Mouse (Mus musculus) ovary, postnatal 10 days (tissue): Measurements from ENCODE around the gene Vmn1r54.
"Not testable (repeated sequence)": the region's sequence is repeated elsewhere in the genome, so short reads cannot be mapped to it uniquely, and the experiment has no call there.

ENCODE experiments used
- DNase-seq: peaks from one replicate; pipeline ENCODE4 v3.0.0; 2022; ENCODE audit warnings: low spot score

Vmn1r54 gene

DNA sequence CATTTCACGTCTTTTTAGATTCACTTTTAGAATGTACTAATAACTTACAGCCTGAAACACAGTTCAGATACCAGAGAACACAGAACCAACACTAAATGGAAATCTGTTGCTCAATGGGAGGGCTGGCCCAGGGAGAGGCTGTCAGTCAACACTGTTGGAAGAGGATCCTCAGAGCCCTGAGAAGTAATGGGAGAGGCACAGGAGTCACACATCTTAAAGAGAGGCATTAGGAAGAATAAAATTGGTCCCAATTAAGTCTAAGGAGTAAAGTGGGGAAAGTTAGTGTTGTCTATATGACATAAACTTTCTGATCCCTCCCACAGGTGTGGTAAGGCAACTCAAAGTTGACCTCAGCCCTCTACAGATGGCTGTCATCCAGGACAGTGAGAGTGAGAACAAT is at the start of gene Vmn1r54:
Gene Vmn1r54 (plus strand): TSS at position 301 of the 400 bp plus-strand sequence.
- no peak for DNase-seq

DNA sequence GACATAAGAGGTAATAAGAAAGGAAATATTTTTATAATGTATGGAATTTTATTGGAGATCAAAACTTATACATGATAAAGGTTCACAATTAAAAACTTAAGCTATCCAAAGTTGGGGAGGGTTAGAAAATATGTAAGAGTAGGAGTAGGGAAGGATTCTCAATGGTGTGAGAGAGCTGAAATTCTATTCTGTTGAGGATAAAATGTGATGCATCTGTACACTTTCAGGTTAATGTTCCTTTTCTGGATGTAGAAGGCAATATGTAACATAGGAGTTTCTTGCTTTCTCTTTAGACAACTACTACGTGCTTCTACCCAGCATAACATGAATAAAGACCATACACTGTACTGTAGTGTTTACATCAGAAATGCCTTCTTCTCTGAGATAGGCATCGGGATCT is 43.6 kb upstream of the Vmn1r54 start, which contains the start of gene V1ra8:
Gene V1ra8 (plus strand): TSS at position 301 of the 400 bp plus-strand sequence.
- DNase-seq, result not testable (repeated sequence)

DNA sequence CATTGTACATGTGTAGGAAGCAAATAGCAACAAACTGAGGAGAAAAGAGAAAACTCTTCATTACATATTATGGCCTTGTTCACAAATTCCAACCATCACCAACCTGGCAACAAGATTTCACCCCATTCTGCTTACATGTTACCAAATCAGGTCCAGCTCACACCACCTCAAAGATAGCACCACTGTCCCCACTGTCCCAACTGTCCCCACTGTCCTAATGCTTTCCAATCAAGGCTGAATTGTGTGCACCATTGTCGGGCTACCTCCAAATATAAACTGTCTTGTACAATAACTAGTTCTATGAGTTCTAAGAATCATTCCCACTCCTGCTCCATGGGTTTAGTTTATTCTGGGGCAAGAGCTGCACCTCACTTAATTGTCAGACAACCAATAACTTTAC is 21.8 kb upstream of the Vmn1r54 start, which contains the start of gene Vmn1r53:
Gene Vmn1r53 (minus strand): TSS at position 101 of the 400 bp plus-strand sequence.
- DNase-seq, result no peak

DNA sequence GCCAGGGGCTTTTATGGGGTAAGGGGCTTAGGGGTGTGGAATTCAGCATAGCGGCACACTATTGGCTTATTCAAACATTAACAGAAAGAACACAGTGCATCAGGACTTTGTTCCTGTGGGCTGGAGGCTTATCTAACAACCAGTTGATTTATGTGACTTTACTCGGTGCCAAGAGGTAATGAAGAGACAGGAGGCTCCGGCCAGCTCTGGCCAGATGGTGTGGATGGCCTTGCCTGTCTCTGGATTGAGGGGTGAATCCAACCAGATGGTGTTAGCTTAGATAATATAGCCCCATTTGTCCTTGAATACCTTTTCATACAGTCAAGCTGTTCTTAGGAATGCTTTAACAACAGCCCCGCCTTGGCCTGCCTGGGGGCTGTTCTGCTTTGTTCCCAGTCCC is 14.0 kb upstream of the Vmn1r54 start:
- DNase-seq, result not testable (repeated sequence)

DNA sequence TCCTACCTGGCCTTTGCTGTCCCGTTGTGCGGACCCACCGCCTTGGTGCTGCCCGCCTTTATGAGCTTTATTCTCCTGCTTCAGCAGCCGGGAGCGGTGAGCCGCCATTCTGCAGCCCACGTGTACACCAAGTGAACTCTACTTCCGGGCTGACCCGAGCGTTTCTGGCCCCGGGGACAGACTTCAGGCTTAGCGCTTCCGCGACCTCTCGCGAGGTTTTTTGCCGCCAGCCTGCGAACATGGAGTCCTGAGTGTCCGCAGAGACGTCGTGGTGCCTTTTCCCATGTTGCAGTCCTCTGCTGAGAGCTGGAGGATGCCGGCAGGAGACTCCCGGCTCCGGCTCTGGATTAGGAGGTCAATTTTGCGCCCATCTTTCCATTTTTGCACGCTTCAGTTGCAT is 13.4 kb upstream of the Vmn1r54 start:
- no peak for DNase-seq

DNA sequence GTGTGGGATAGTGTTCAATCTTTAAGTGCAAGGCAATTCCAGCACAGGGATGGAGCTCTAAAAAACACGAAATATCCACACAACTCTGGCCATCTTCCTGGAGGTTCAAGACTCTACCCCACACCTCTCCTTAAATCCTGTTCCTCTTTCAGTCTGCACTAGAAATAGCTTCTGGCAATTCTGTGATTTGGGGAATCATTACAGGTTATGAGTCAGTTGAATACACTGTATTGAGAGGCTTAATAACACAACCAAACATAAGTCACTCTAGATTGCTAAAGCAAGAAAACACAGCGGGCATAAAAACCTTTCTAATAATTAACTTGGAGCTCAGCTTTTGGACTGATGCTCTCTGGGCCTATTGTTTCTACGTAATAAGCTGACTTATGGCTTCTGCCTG is 2.1 kb upstream of the Vmn1r54 start:
- DNase-seq, result no peak

DNA sequence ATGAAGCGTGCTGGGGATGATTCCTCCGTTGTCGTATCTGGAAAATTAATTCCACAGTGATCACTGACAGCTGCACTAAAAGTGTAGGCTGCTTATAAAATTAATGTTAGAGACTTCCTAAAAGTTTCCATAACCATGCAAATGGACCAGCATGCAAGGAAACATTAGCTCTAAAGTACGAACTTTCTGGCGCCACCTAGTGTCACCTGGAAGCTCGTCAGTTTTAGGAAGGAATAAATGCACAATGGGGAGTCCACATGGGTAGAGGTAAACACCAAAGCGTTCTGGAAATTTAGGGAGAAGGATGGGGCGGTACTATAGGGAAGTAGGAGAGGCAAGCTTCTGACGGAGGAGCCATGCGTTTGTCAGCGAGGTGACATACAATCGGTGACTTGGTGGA is 42.2 kb downstream of the Vmn1r54 start:
- no peak for DNase-seq

DNA sequence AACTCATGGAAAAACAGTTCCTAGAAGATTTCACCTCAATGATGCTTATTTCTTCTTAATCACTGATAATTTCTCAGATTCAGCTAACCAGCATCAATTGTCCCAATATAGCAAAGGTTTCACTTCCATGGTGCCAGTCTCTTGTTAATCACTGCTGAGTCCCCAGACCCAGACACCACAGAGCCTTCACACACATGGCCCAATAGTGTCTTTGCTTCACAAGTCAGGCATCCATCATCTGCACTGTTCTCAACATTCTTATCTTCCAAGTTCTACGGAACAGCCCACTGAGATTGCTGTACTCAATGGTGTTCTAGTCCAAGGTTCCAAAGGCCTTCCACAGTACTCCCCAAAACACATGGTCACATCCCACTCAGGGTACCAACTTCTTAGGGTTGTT is 54.8 kb downstream of the Vmn1r54 start, which contains the start of gene BC048671:
Gene BC048671 (plus strand): TSS at position 301 of the 400 bp plus-strand sequence.
- DNase-seq, result no peak

DNA sequence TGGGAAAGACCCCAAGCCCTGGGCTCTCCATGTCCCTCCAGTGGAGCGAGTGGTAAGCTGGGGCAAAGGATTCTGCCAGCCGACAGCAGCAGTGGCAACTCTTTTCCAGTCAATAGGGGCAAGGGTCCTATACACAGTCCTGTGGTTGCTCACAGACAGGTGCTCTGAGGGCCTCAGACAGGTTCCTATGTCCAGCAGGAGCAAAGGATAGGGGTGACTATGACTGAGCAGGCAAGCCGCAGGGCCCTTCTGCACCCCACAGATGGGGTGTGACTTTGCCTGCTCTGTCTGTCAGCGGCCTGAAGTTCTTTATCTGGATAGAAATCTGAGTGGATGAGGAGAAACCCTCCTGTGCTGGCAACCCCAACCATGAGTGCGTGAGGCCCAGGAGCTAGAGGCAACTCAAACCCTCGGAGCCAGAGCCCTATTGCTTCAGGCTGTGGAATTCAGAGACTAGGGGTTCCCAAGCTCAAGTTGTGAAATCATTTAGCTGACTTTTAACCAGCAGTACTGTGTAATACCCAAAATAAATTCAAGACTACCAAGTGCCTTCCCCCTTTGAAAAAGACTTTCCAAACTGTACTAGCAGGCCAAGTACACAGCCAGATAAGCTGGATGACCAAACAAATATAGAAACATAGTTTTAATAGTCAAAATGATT is 60.3 kb downstream of the Vmn1r54 start:
- DNase-seq, result no peak

DNA sequence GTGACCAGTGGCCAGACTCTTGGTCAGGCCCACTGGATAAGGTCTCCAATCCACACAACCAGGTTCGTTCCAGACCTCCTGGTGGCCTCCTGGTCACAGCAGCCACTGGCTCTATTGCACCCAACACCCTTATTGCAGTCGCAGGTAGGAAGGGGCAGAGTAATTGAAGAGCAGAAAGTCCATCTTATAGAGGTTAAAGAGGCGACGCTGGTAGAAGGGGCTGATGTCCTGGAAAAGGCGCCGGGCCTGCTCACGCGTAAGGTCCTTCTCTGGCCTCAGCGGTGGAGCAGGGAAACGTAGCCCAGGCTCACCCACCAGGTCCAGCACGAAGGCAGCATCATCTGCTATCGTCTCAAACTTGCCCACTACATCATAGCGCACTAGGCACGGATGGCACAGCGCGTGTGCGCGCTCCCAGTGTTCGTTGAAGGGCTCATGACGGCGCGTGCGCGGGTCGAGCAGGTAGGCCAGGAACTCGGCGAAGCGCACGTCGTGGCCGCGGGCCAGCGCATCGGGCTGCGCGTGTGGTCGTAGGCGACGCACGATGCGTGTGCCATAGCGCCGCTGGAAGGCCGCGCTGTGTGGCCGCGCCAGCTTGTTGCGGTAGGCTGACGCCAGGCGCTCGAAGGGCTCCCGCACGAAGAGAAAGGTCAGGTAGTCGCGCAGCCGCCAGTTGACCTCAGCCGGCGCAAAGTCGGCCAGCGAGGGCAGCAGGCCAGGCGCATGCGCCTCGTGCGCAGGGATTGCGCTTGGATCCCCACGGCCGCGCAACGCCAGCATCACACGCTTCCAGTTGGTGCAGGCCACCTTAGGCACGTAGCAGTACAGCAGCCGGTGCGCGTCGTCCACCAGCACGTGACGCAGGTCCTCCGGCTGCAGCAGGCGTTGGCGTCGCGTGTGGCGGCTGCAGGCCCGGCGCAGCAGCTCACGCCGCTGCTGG is 63.0 kb downstream of the Vmn1r54 start:
- no peak for DNase-seq

DNA sequence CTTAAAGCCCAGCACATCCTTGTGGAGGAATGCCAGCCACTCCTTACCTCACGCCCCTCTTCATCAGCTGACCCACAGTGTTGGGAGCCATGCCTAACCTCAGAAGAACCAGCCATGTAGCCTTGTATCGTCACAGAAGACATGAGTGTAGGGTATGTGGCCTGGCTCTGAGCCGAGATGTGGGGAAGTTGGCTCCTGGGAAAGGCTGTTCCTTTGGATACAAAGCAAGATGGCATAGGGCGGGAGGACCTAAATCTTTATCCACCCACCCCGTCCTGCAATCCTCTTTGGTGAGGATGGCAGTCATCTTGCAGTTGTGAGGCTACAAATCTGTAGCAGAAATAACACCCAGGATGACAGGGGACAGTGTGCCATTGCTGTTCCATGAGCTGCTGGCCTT is 69.9 kb downstream of the Vmn1r54 start:
- no peak for DNase-seq

DNA sequence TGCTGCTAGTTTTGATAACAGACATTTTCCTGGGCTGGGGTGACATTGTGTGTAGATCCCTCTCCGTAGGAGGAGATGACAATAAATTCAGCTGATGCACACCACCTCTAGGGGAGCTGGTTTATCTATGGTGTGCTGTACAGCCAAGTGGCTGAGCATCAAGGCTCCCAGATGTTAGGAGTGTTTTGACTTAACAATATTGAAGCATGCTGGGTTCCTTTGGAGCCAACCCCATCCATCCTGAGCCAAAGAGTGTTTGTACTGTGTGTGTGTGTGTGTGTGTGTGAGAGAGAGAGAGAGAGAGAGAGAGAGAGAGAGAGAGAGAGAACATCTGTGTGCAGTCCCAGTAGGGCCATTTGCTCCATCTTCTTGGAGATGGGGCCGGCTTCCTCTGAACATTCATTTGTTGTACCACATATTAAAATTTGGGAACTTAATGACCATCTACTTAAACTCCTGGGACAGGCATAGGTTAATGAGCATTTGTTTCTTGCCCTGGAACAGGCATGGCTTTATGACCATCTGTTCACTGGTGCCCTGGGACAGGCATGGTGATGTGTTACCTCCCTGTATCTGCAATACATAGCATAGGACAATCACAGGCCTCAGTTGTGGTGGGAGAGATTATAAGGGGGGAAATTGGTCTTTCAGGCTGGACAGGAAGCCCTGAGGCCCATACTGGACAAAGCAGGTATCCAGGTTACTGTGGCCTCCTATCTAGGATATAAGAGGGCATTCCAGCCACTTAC is 71.6 kb downstream of the Vmn1r54 start:
- no peak for DNase-seq

DNA sequence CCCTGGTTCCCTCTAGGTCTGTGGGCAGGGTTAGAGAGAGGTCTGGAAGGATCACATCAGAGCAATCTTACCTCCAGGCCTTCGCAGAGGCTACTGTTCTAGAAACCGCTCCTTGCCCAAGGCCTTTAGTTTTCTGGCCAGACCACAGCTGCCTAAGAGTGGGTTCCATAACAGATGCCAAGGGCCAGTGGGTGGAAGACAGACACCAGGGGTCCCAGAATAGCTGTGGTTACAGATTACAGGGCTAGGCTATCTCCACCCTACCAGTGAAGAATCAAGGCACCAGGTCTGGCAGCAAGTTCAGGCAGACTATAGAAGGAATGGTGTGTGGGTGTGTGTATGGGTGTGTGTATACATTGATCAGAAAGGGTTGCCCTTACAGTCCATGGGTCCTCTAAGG is 72.9 kb downstream of the Vmn1r54 start:
- no peak for DNase-seq

DNA sequence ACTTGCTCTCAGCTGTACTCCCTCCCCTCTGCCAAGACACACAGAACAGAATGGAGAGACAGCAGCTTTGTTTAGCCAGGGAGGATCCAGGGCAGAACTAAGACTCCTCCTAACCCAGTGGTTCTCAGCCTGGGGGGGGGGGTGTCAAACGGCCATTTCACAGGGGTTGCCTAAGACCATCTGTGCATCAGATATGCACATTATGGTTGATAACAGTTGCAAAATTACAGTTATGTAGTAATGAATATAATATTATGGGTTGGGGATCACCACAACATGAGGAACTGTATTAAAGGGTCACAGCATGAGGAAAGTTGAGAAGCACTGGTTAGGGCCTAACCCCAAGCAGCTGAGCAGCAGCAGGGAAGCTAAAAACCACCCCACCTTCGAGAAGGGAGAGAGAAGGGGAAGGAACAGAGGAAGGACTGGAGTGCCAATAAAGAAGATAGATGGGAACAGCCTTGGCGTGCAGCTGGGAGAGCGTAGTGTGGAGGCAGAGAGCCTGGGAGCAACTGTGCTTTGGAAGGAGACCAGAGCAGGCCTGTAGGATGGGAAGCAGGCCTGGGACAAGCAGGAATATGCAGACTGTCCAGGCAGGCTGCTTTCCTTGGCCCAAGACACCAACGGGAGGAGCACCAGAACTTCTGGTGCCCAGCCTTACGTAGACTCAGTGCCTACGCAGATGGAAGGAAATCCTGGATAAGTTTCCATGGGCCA is 73.5 kb downstream of the Vmn1r54 start:
- no peak for DNase-seq

DNA sequence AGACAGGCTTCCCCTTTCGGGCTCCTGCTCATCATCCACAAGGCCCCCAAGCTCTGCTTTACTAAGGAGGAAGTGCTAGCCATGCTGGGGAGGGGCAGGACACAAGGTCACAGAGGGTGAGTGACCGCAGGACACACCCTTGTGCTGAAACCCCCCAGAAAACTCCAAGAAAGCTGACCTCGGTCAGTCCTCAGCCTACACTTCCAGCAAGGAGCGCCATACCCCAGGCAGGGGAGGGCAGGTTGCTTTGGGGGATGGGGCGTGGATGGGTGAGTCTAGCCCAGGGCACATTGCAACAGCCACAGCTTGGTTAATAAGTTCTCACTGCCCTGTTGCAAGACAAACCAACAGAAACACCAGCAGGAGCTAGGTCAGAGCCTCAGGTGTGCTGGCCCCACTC is 74.3 kb downstream of the Vmn1r54 start:
- DNase-seq, result no peak
